Mouse (Mus musculus): ENCODE measurements at regions not wholly inside any gene's neighbourhood (a gene's known extent, or its start where the extent isn't known, plus 50 kb on each side); places are given as distances from the start of the nearest gene placed in this dataset.

DNA sequence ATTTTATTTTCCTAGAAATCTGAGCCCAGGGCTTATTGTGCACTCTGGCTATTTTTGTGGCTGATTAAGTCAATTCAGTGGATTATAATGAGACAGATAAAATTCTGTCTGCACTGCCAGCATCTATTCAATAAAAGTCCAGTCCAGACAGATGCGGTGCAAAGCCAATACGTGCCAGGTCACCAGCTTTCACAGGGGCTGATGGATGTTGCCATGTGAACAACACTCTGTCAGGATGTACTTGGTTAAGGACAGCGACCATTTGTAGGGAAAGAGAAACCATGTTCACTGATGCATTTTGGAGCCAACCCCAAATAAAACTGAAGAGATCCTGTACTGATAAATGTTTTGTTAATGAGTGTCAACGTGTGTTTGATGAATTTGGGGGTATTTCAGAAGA lies 285.0 kb upstream of the Gnpda2 start:
- H3K4me1 ChIP-seq (ENCODE audit: control insufficient read depth, insufficient read depth, low read length), result no peaks in the 10 kb centered on the region
- no peak for ATAC-seq (replicated peaks; ENCODE audit: extremely low read depth, insufficient read depth, low FRiP score)
- 70% methylated on average over 4 of the region's 4 CpGs for WGBS

DNA sequence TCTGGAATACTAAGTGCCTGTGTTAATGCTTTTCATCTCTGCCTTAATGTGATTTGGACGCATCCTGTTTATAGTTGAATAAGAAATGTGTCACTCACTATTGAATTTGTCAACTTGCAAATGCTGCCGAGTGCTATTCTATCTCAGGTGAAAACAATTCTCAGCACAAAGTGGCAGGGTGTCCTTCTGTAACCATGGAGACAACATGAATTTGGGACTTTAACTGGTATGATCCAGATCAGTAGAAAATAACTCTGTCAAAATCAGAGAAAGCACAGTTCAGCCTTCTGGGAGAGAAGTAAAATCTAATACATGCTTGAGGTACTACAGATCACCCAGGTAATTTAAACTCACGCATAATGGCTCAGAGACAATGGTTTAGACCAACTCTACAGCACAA lies 270.9 kb upstream of the Gnpda2 start:
- no peak for ATAC-seq (replicated peaks; ENCODE audit: extremely low read depth, insufficient read depth, low FRiP score)
- no peaks in the 10 kb centered on the region for H3K4me1 ChIP-seq (ENCODE audit: control insufficient read depth, insufficient read depth, low read length)
- no peak overlapping the region for H3K9ac ChIP-seq (ENCODE audit: low read length)
- no peaks in the 10 kb centered on the region for H3K9me3 ChIP-seq (replicated peaks; ENCODE audit: control insufficient read depth, low read length)
- H3K36me3 ChIP-seq (ENCODE audit: control insufficient read depth, insufficient read depth), result no peaks in the 10 kb centered on the region
- H3K4me2 ChIP-seq (ENCODE audit: low read depth, low read length), result no peak overlapping the region
- H3K27ac ChIP-seq (ENCODE audit: low read length), result no peak overlapping the region
- H3K27me3 ChIP-seq (ENCODE audit: control insufficient read depth, insufficient read depth, low read length), result no peaks in the 10 kb centered on the region
- H3K4me3 ChIP-seq (ENCODE audit: low read length), result no peak overlapping the region
- 72% methylated on average over 3 of the region's 3 CpGs for WGBS

More for the DNA sequence above, 285.0 kb upstream of the Gnpda2 start:
- H3K4me3 ChIP-seq (ENCODE audit: low read length), result no peak overlapping the region
- no peak overlapping the region for H3K27ac ChIP-seq (ENCODE audit: low read length)
- no peaks in the 10 kb centered on the region for H3K27me3 ChIP-seq (ENCODE audit: control insufficient read depth, insufficient read depth, low read length)
- no peaks in the 10 kb centered on the region for H3K9me3 ChIP-seq (replicated peaks; ENCODE audit: control insufficient read depth, low read length)
- H3K9ac ChIP-seq (ENCODE audit: low read length), result no peak overlapping the region
- no peaks in the 10 kb centered on the region for H3K36me3 ChIP-seq (ENCODE audit: control insufficient read depth, insufficient read depth)
- no peak overlapping the region for H3K4me2 ChIP-seq (ENCODE audit: low read depth, low read length)

DNA sequence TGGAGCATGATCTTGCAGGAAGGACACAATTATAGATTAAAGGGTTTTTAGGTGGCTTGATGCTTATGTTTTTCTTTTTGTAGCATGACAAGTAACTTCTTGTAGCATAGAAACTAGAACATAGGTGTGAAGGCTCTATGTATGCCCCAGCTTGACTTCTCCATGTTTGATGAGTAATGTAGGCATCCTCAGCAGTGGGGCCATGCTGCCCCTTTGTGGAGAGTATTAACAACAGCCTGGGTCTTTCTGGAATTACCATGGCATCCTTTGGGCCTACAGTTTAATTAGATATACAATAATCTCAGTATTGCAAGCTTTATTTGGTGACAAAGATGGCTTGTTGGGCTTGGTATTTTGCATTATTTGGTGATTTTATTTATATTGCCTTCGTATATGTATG lies 252.7 kb upstream of the Gnpda2 start:
- Histone ChIP-seq H3K9ac (ENCODE audit: low read length) (no peak overlapping the region), H3K4me3 (ENCODE audit: low read length) (no peak overlapping the region), H3K9me3 (replicated peaks; ENCODE audit: control insufficient read depth, low read length) (no peaks in the 10 kb centered on the region; the same call in 1 of the 2 replicates), H3K36me3 (ENCODE audit: control insufficient read depth, insufficient read depth) (no peaks in the 10 kb centered on the region), H3K4me1 (ENCODE audit: control insufficient read depth, insufficient read depth, low read length) (no peaks in the 10 kb centered on the region), H3K27ac (ENCODE audit: low read length) (no peak overlapping the region), H3K4me2 (ENCODE audit: low read depth, low read length) (no peak overlapping the region), H3K27me3 (ENCODE audit: control insufficient read depth, insufficient read depth, low read length) (no peaks in the 10 kb centered on the region)
- ATAC-seq (replicated peaks; ENCODE audit: extremely low read depth, insufficient read depth, low FRiP score), result no peak
- 53% methylated on average over 1 of the region's 1 CpGs for WGBS

DNA sequence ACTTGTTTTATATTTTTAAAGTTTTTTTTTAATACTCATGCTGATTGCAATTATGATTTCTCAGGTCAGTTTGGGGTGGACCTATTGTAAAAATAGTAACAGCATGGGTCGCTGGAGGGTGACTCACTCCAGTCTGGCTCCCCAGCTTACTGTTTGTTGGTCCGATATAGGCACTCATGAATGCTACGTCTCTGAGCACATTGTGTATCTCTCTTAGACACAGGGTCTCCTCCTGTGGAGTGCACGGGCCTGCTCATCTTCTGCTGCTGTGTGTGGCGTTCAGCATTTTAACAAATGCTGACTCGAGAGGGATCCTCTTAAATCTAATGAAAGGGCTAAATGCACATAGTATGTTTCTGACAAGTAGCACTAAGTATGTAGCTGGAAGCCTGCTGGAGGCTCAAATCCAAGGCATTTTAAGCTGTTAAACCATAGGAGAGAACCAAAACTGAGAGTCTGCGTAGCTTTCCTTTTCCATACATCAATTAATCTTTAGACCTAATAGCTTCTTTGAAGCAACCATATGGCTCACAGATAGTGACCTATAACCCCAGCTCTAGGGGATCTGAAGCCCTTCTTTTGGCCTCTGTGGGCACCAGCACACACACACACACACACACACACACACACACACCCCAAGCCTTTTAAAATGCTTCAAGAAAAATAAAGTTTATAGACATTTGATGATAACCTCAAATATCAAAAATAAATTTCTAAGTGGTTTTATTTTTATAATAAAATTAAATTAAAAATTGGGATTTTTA lies 246.0 kb upstream of the Gnpda2 start:
- H3K9ac ChIP-seq (ENCODE audit: low read length), result no peak overlapping the region
- WGBS, result 75% methylated on average over 7 of the region's 7 CpGs
- H3K27ac ChIP-seq (ENCODE audit: low read length), result no peak overlapping the region
- no peaks in the 10 kb centered on the region for H3K27me3 ChIP-seq (ENCODE audit: control insufficient read depth, insufficient read depth, low read length)
- H3K9me3 ChIP-seq (replicated peaks; ENCODE audit: control insufficient read depth, low read length), result no peaks in the 10 kb centered on the region; the same call in 1 of the 2 replicates
- no peaks in the 10 kb centered on the region for H3K4me1 ChIP-seq (ENCODE audit: control insufficient read depth, insufficient read depth, low read length)
- no peak overlapping the region for H3K4me3 ChIP-seq (ENCODE audit: low read length)
- no peak for ATAC-seq (replicated peaks; ENCODE audit: extremely low read depth, insufficient read depth, low FRiP score)
- H3K4me2 ChIP-seq (ENCODE audit: low read depth, low read length), result no peak overlapping the region
- no peaks in the 10 kb centered on the region for H3K36me3 ChIP-seq (ENCODE audit: control insufficient read depth, insufficient read depth)

DNA sequence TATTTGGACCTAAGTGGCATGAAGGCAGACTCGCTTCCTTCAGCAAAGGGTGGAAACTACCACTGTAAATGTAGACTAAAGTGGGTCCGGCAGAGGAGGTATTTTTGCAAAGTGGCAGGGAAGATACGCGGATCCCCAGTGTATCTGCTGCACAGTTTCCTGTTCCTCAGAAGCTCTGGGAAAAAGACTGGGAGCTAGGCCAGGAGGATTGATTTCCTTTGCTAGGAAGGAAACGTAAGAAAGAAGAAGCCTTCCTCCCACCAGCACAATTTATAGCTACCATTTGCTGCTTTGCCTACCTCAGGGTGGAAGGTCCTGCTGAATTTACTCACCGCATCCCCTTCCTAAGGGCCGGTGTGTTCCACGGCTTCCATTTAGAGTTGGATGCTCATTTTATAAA lies 244.2 kb upstream of the Gnpda2 start:
- Histone ChIP-seq H3K27me3 (ENCODE audit: control insufficient read depth, insufficient read depth, low read length) (no peaks in the 10 kb centered on the region), H3K27ac (ENCODE audit: low read length) (no peak overlapping the region), H3K4me1 (ENCODE audit: control insufficient read depth, insufficient read depth, low read length) (no peaks in the 10 kb centered on the region), H3K36me3 (ENCODE audit: control insufficient read depth, insufficient read depth) (no peaks in the 10 kb centered on the region), H3K9me3 (replicated peaks; ENCODE audit: control insufficient read depth, low read length) (no peaks in the 10 kb centered on the region), H3K4me3 (ENCODE audit: low read length) (no peak overlapping the region), H3K9ac (ENCODE audit: low read length) (no peak overlapping the region), H3K4me2 (ENCODE audit: low read depth, low read length) (no peak overlapping the region)
- ATAC-seq (replicated peaks; ENCODE audit: extremely low read depth, insufficient read depth, low FRiP score), result no peak
- 80% methylated on average over 8 of the region's 8 CpGs for WGBS

DNA sequence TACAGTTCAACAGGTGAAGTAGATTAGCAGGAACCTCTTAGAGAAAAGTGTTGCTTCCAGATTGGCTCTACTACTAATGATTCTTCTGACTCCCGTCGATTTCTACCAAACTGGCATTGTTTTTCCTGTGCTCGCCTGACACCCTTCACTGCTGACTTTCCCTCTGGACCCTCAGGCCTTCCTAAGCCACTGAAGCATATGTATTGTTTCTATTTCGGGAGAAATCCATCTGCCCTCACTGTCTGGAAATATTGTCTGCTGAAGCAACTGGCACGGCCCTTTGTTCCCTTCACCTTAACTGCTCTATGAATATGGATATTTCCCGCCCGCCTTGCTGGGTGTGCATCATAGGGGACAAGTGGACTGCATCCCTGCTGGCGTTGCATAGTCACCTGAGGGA lies 243.0 kb upstream of the Gnpda2 start:
- Histone ChIP-seq H3K36me3 (ENCODE audit: control insufficient read depth, insufficient read depth) (no peaks in the 10 kb centered on the region), H3K9me3 (replicated peaks; ENCODE audit: control insufficient read depth, low read length) (no peaks in the 10 kb centered on the region), H3K4me1 (ENCODE audit: control insufficient read depth, insufficient read depth, low read length) (no peaks in the 10 kb centered on the region), H3K27ac (ENCODE audit: low read length) (no peak overlapping the region), H3K9ac (ENCODE audit: low read length) (no peak overlapping the region), H3K27me3 (ENCODE audit: control insufficient read depth, insufficient read depth, low read length) (no peaks in the 10 kb centered on the region), H3K4me3 (ENCODE audit: low read length) (no peak overlapping the region), H3K4me2 (ENCODE audit: low read depth, low read length) (no peak overlapping the region)
- no peak for ATAC-seq (replicated peaks; ENCODE audit: extremely low read depth, insufficient read depth, low FRiP score)
- WGBS, result 75% methylated on average over 8 of the region's 8 CpGs

DNA sequence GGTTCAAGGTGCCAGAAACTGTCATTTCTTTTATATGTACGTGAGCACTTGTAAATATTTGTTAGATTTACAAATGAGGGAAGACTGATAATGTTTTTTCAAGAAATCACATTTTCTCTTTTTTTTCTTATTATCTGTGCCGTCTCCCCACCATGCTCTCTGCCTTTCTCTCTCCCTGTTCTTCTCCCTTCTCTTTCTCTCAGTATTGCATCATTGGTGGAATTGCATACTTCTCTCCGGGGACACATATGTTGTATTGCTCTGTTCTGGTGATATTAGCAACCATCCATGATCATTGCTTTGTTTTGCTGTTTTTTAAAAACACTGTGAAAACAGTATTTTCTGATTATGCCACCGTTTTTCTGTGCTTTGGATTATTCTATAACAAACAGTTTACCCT lies 225.6 kb upstream of the Gnpda2 start:
- no peak overlapping the region for H3K4me2 ChIP-seq (ENCODE audit: low read depth, low read length)
- 76% methylated on average over 4 of the region's 4 CpGs for WGBS
- no peak overlapping the region for H3K4me3 ChIP-seq (ENCODE audit: low read length)
- no peak for ATAC-seq (replicated peaks; ENCODE audit: extremely low read depth, insufficient read depth, low FRiP score)
- no peaks in the 10 kb centered on the region for H3K4me1 ChIP-seq (ENCODE audit: control insufficient read depth, insufficient read depth, low read length)
- no peak overlapping the region for H3K27ac ChIP-seq (ENCODE audit: low read length)
- H3K27me3 ChIP-seq (ENCODE audit: control insufficient read depth, insufficient read depth, low read length), result no peaks in the 10 kb centered on the region
- H3K9me3 ChIP-seq (replicated peaks; ENCODE audit: control insufficient read depth, low read length), result no peaks in the 10 kb centered on the region
- no peak overlapping the region for H3K9ac ChIP-seq (ENCODE audit: low read length)
- no peaks in the 10 kb centered on the region for H3K36me3 ChIP-seq (ENCODE audit: control insufficient read depth, insufficient read depth)

DNA sequence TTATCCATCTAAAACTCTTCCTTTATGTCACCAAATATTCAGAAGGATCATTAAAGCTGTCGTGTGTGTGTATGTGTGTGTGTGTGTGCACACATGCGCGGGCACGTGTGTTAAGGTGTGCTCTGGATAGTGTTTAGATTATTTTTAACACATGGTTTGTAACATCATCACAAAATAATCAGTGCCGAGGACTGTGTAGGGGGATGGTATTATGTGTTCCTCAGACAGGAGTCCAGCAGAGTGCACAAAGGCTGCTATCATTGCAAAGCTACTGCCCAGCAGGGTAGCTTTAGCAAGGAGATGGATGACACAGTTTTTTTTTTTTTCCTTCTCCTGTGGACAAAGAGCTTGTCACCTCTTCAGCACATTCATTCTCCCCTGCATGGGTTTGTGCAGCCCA lies 224.9 kb upstream of the Gnpda2 start:
- Histone ChIP-seq H3K4me1 (ENCODE audit: control insufficient read depth, insufficient read depth, low read length) (no peaks in the 10 kb centered on the region), H3K4me3 (ENCODE audit: low read length) (no peak overlapping the region), H3K9me3 (replicated peaks; ENCODE audit: control insufficient read depth, low read length) (no peaks in the 10 kb centered on the region), H3K4me2 (ENCODE audit: low read depth, low read length) (no peak overlapping the region), H3K9ac (ENCODE audit: low read length) (no peak overlapping the region), H3K36me3 (ENCODE audit: control insufficient read depth, insufficient read depth) (no peaks in the 10 kb centered on the region), H3K27me3 (ENCODE audit: control insufficient read depth, insufficient read depth, low read length) (no peaks in the 10 kb centered on the region), H3K27ac (ENCODE audit: low read length) (no peak overlapping the region)
- no peak for ATAC-seq (replicated peaks; ENCODE audit: extremely low read depth, insufficient read depth, low FRiP score)
- WGBS, result 74% methylated on average over 5 of the region's 5 CpGs

DNA sequence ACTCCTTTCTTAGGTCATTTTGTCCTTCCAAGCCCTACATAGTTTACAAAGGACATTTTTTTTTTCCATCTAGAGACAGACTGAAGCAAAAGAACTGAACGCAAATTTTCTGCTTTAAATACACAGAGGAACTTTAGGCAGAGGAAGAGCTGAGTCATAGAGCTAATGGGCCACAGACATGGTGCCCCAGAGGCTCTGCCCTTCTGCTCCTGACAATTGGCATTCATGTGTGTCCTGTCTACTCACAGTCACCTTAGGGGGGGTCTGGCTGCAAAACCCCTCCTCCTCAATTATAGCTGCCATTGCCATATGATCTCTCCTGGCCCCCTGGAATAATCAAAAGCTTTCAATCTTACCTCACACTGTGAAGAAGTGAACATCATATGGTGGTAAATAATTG lies 223.2 kb upstream of the Gnpda2 start:
- Histone ChIP-seq H3K36me3 (ENCODE audit: control insufficient read depth, insufficient read depth) (no peaks in the 10 kb centered on the region), H3K4me3 (ENCODE audit: low read length) (no peak overlapping the region), H3K4me2 (ENCODE audit: low read depth, low read length) (no peak overlapping the region), H3K27me3 (ENCODE audit: control insufficient read depth, insufficient read depth, low read length) (no peaks in the 10 kb centered on the region), H3K9me3 (replicated peaks; ENCODE audit: control insufficient read depth, low read length) (no peaks in the 10 kb centered on the region), H3K27ac (ENCODE audit: low read length) (no peak overlapping the region), H3K4me1 (ENCODE audit: control insufficient read depth, insufficient read depth, low read length) (no peaks in the 10 kb centered on the region), H3K9ac (ENCODE audit: low read length) (no peak overlapping the region)
- 63% methylated on average over 1 of the region's 1 CpGs for WGBS
- no peak for ATAC-seq (replicated peaks; ENCODE audit: extremely low read depth, insufficient read depth, low FRiP score)
